Mouse (Mus musculus): Measurements from ENCODE around the gene Washc4. TPM values are rescaled to one million over a fixed set of nuclear protein-coding genes. Genes with fewer than 3 reads are reported as not detected.
"Not testable (repeated sequence)": the region's sequence is repeated elsewhere in the genome, so short reads cannot be mapped to it uniquely, and the experiment has no call there.

The Washc4 gene
- 6.5 and 8.2 TPM in 2 replicates for polyA plus RNA-seq (2012; ENCODE audit: insufficient read depth, insufficient read length, missing spikeins)

DNA sequence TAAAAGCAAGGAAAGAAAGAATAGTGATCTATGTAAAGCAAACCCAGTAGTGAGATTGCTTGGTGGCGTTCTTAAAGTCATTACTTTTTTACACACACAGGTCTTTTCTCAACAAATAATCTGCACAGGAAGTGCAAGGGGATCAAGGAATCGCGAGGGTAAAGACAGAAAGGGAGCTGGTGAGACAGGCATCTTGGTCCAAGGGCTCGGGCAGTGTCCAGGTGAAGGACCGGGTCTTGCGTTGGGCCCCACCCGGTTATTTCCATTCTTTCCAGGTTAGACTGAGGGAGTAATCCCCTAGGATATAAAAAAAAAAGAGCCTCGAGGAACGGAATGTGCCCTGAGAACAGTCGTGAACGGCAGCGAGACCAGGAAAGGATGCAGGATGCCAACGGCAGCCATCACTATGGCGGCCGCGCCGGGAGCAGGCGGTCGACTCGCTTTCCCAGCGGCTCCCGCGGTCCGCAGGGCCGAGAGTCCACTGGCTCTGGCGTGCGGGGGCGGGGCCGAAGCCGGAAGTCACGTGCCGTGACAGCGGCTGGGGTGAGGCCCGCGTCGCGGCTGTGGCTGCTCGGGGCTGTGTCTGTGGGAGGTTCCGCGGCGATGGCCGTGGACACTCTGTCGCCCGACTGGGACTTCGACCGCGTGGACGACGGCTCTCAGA, at the start of gene Washc4:
Washc4 (plus strand) TSS at position 314 of the 664 bp plus-strand sequence.
- H3K4me1 ChIP-seq (ENCODE audit: control insufficient read depth, insufficient read depth, insufficient read length, low read length): no peaks in the 10 kb centered on the region; the same call in 1 of the 2 replicates
- H3K27ac ChIP-seq (replicated peaks; ENCODE audit: low read depth, low read length): peak within 1 kb of the TSS; percentile 85
- H3K4me3 ChIP-seq (ENCODE audit: insufficient read depth, low read depth, low read length): peak within 1 kb of the TSS; percentile 90

DNA sequence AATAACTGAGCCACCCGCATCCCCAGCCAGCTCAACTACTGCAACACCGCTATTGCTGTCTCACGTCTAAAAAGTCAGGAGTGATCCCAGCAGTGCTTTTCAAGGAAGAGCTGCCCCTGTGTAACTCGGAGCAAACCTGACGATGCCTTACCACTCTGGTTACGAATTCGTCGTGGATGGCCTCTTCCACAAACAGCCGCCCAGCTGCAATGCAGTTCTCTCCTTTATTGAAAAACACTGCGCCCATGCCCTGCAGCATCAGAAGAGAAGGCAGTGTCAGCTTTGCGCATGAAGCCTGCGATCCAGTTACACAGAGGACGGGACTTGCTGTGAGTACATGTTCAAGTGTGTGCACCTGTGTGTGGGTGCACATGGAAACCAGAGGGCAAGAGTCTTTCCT, 46.2 kb upstream of the Washc4 start:
- H3K27ac ChIP-seq (replicated peaks; ENCODE audit: low read depth, low read length): no peak overlapping the region
- H3K4me1 ChIP-seq (ENCODE audit: control insufficient read depth, insufficient read depth, insufficient read length, low read length): no peaks in the 10 kb centered on the region
- no peak overlapping the region for H3K4me3 ChIP-seq (ENCODE audit: insufficient read depth, low read depth, low read length)

DNA sequence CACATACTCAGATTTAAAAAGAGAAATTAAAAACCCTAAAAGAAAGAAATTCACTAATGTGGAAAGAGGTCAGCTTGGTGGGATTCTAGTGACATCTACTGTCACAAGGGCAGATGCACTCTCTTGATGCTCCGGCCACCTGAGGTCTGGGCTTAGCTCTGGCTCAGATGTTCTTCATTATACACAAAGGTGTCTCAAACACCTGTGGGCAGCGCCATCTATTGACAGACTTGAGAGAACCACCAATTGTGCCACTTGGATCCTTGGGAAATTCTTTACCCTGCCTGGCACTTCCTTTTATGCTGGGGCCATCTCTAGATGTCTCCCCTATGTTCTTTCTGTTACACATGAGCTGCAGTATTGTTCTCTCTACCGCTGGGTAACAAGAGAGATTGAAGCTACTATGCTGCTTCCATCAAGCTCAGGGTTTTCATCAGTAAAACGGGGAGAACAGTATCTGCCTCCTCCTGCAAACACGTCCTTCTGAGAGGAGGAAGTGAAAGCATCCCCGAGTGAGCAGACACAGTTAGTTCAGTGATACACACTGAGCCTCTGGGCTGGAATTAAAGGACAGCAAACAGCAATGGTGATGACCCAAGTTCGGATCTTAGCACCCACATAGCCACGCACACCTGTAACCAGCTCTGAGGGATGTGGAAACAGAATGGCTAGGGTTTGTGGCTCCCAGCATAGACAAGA, 34.4 kb upstream of the Washc4 start:
- no peak overlapping the region for H3K27ac ChIP-seq (replicated peaks; ENCODE audit: low read depth, low read length)
- H3K4me3 ChIP-seq (ENCODE audit: insufficient read depth, low read depth, low read length): no peak overlapping the region
- no peaks in the 10 kb centered on the region for H3K4me1 ChIP-seq (ENCODE audit: control insufficient read depth, insufficient read depth, insufficient read length, low read length)

DNA sequence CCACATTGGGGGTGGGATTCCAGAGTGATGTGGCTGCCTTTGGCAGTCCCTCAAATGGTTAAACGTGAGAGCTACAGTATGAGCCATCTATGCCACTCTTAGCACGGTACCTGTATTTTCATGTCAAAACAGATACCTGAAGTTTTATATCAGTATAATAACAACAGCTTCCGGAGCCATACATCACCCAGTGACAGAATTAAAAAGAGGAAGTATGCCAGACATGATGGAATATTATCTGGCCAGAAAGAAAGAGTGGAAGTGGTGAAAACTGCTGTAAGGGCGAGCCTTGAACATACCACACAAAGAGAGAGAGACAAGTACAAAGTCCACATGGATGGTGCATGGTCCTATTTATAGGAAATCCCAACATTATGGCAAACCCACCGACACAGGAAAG, 32.2 kb upstream of the Washc4 start:
- Histone ChIP-seq H3K4me3 (ENCODE audit: insufficient read depth, low read depth, low read length) (no peak overlapping the region), H3K27ac (replicated peaks; ENCODE audit: low read depth, low read length) (no peak overlapping the region), H3K4me1 (ENCODE audit: control insufficient read depth, insufficient read depth, insufficient read length, low read length) (no peaks in the 10 kb centered on the region)

DNA sequence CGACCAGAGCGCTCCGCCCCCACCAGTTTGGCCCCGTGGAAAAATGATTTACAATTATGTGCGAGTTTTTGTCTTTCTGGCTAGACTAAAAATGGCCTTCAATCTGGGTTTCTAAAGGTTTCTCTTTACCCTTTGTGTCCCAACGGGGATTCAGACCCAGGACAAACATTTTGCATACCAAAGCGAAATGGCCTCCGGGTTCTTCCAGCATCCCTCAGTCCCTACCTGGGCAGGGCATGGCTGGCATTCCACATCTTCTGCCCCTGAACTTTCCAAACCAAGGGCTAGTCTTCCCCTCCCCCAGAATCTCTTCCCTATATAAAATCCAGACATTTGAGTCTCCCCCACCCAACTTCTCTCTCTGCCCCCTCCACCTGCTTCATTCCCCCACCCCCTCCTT, 29.8 kb upstream of the Washc4 start:
- Histone ChIP-seq H3K4me3 (ENCODE audit: insufficient read depth, low read depth, low read length) (no peak overlapping the region), H3K27ac (replicated peaks; ENCODE audit: low read depth, low read length) (no peak overlapping the region), H3K4me1 (ENCODE audit: control insufficient read depth, insufficient read depth, insufficient read length, low read length) (no peaks in the 10 kb centered on the region)

DNA sequence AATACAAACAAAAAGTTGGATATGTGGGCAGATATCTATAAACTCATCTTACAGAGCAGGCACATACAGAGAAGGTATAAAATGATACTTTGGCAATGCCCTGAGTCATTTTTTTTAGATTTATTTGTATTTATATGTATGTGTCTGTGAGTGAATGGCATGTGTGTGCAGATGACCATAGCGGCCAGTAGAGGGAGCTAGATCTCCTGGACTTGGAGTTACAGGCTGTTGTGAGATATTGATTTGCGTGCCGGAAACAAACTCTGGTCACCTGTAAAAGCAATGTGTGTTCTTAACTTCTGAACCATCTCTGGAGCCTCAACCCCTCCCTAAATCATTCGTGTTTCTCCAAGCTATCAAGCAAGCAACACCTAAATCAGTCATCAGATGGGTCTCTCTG, 22.6 kb upstream of the Washc4 start:
- H3K27ac ChIP-seq (replicated peaks; ENCODE audit: low read depth, low read length): no peak overlapping the region

DNA sequence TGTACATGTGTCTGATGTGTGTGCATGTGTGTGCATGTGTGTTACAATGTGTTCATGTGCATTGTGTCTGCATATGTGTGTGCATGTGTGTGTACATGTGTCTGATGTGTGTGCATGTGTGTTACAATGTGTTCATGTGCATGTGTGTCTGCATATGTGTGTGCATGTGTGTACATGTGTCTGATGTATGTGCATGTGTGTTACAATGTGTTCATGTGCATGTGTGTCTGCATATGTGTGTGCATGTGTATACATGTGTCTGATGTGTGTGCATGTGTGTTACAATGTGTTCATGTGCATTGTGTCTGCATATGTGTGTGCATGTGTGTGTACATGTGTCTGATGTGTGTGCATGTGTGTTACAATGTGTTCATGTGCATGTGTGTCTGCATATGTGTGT, 19.3 kb upstream of the Washc4 start:
- not testable (repeated sequence) for H3K4me3 ChIP-seq (ENCODE audit: insufficient read depth, low read depth, low read length); H3K27ac ChIP-seq (replicated peaks; ENCODE audit: low read depth, low read length); H3K4me1 ChIP-seq (ENCODE audit: control insufficient read depth, insufficient read depth, insufficient read length, low read length)

More for the DNA sequence above, 22.6 kb upstream of the Washc4 start:
- H3K4me1 ChIP-seq (ENCODE audit: control insufficient read depth, insufficient read depth, insufficient read length, low read length): no peaks in the 10 kb centered on the region
- H3K4me3 ChIP-seq (ENCODE audit: insufficient read depth, low read depth, low read length): no peak overlapping the region

DNA sequence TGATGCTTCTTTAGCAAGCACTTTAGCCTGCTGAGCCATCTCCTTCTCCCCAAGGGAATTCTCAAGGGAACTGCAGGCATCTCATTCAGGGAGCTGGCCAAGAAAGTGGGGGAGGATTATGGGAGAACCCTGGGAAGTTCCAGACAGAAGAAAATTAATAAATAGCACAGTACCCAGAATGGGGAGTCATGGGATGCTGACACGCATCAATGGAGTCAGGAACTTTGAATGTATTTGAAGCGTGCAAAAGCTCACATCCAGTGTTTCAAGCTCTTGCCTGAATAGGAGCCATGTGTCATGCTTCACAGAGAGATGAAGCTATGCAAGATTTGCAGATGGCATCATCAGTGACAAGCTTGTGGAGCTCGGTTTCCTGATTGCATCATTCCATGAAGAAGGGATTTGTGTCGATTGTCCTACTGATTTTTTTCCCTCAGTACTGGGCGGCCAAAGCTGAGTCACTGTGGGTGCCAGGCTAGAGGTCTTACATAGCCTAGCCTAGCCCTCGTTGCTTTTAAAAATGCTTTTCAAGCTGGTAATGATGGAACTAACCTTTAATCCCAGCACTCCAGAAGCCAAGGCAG, 13.1 kb upstream of the Washc4 start:
- H3K4me1 ChIP-seq (ENCODE audit: control insufficient read depth, insufficient read depth, insufficient read length, low read length): no peaks in the 10 kb centered on the region
- no peak overlapping the region for H3K4me3 ChIP-seq (ENCODE audit: insufficient read depth, low read depth, low read length)
- no peak overlapping the region for H3K27ac ChIP-seq (replicated peaks; ENCODE audit: low read depth, low read length)

DNA sequence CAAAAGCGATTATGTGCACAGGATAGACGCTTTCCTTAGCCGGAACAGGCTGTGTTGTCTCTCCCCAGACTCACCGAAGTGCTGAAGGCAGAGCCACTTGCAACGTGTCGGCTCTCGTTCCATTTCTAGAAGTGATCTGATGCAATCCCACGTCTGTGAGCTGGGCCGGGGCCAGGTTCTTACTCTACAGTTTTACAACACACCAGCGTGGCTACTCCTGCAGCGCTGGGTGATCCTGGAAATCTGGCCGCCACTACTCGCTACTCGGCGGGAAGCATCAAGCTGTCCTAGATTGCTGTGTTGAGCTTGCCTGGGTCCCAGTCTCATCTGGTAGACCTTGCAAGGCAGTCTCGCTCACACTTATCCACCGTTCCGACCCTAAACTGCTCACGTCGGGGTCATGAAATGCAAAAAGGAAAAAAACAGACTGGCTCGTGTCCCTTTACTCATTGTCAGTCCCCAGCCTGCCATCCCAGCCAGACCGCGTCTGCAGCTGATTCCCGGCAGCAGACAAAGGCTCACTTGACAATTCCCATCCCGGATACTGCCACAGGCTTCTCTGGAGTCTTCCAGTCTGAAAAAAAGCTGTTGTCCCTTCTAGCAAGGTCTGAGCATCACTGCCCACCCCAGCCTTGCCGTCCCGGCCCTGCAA, 10.2 kb upstream of the Washc4 start:
- Histone ChIP-seq H3K27ac (replicated peaks; ENCODE audit: low read depth, low read length) (no peak overlapping the region), H3K4me1 (ENCODE audit: control insufficient read depth, insufficient read depth, insufficient read length, low read length) (no peaks in the 10 kb centered on the region), H3K4me3 (ENCODE audit: insufficient read depth, low read depth, low read length) (peak overlapping the region; percentile 51)

DNA sequence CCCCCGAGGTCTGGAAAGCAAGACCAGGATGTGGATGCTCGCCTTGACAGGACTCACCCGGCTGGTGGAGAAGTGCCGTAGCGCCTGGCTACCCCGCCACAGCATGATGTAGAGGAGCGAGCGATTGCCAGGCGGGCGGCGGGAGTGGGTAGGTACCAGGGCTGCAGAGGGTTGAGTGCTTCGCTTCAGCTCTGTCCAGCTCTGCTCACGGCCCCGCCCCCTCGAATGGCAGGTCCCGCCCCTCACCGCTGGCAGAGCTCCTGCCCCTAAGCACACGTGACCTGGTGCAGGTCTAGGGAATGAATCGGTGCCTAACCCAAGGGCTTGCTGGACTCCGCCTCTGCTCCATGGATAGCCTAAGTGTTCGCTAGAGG, 9.7 kb upstream of the Washc4 start, which contains the start of gene Aldh1l2:
Aldh1l2 (minus strand) TSS at position 231 of the 374 bp plus-strand sequence.
- Histone ChIP-seq H3K27ac (replicated peaks; ENCODE audit: low read depth, low read length) (no peak within 1 kb of the TSS), H3K4me1 (ENCODE audit: control insufficient read depth, insufficient read depth, insufficient read length, low read length) (no peaks in the 10 kb centered on the region)

DNA sequence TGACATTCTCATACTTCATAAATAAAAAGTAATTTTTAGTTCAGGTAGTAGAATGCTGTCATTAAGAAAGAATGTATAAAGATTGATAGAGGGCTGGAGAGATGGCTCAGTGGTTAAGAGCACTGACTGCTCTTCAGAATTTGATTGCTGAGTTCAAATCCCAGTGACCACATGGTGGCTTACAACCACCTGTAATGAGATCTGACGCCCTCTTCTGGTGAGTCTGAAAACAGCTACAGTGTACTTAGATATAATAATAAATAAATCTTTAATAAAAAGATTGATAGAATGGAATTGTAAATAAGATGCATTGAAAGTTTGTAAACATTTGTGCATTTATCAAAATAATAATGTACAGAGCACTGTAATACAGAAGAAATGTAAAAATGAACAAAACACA, 7.1 kb upstream of the Washc4 start:
- H3K4me1 ChIP-seq (ENCODE audit: control insufficient read depth, insufficient read depth, insufficient read length, low read length): no peaks in the 10 kb centered on the region
- H3K4me3 ChIP-seq (ENCODE audit: insufficient read depth, low read depth, low read length): no peak overlapping the region
- no peak overlapping the region for H3K27ac ChIP-seq (replicated peaks; ENCODE audit: low read depth, low read length)

More for the DNA sequence above, 9.7 kb upstream of the Washc4 start, which contains the start of gene Aldh1l2:
- peak within 1 kb of the TSS; percentile 51 for H3K4me3 ChIP-seq (ENCODE audit: insufficient read depth, low read depth, low read length)

DNA sequence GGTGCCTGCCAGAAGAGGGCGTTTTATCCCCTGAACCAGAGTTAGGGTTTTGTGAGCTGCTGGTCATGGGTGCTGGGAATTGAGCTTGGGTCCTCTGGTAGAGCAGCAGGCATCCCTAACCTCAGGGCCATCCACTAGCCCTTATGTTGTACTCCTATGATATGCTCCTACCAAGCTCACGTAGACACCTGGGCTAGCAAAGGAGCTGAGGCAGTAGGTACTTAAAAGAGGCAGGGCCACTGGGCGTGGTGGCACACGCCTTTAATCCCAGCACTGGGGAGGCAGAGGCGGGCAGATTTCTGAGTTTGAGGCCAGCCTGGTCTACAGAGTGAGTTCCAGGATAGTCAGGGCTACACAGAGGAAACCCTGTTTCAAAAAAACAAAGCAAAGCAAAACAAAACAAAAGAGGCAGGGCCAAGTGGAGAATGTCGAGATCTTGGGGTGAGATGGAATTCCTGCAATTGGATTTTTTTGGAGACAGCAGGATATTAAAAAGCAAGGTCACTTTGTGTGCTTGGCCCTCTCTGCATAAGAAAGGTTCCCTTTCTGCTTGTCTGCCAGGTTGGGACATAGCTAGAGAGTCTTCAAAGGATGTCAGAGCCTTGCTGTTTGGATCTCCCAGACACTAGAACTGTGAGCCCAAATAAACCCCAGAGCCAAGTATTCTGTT, 4.1 kb upstream of the Washc4 start:
- no peak overlapping the region for H3K4me3 ChIP-seq (ENCODE audit: insufficient read depth, low read depth, low read length)
- no peaks in the 10 kb centered on the region for H3K4me1 ChIP-seq (ENCODE audit: control insufficient read depth, insufficient read depth, insufficient read length, low read length)
- no peak overlapping the region for H3K27ac ChIP-seq (replicated peaks; ENCODE audit: low read depth, low read length)

DNA sequence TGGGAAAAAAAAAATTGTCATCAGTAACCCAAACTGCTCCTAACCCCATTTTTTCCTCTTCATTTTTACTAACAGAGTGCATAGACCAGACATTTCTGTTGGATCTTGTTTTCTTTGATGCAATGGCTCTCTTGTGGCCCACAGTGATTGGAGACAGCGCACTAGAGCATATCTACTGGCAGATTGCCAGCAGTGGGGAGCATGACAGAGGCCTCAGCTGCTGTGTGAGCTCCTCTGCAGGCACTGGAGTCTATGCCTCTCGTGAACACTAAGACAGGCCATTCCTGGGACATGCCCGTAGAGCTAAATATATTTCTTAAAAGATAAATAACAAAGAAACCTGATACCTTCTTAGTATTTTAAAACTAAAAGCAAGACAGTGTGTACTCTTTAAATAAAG, 3.5 kb upstream of the Washc4 start:
- Histone ChIP-seq H3K4me1 (ENCODE audit: control insufficient read depth, insufficient read depth, insufficient read length, low read length) (no peaks in the 10 kb centered on the region), H3K4me3 (ENCODE audit: insufficient read depth, low read depth, low read length) (no peak overlapping the region), H3K27ac (replicated peaks; ENCODE audit: low read depth, low read length) (no peak overlapping the region)

DNA sequence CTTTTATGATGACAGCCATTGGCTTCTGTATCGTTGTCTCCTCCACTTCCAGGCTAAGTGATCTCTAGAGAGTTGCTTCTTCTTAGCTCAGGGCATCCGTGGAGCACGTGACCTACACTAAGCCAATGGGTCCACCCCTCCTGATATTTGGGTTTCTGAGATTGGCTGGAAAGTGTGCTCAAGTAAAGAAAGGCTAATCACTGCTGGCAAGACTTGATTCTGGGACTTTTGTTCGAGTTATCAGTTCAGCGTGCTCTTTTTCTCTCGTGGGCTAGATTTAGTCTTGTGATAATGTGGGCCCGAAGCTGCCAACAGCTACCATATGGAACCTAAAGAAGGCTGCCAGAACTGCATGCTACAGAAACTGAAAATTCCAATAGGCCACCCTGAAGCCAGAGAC, 1.3 kb upstream of the Washc4 start:
- no peak overlapping the region for H3K4me3 ChIP-seq (ENCODE audit: insufficient read depth, low read depth, low read length)
- H3K4me1 ChIP-seq (ENCODE audit: control insufficient read depth, insufficient read depth, insufficient read length, low read length): no peaks in the 10 kb centered on the region; the same call in 1 of the 2 replicates
- no peak overlapping the region for H3K27ac ChIP-seq (replicated peaks; ENCODE audit: low read depth, low read length)

DNA sequence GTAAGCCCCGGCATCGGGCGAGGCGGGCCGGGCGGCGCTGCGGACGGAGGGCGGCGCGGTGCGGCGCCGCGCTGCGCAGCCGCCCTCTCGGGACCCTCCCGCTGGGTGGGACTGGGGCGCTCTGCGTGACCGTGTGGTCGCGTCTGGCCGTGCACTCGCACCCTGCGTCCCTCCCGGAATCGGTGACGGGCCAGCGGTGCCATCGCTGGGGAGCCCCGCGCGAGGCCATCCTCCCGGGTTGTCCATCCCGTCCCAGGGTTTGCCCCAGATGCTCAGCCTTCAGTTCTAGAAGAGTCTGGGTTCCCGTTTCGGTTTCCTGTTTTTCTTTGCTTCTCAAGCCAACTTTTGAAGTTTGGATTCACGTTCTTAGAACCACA, 539 bp downstream of the Washc4 start:
- peak overlapping the region; percentile 85 for H3K27ac ChIP-seq (replicated peaks; ENCODE audit: low read depth, low read length)
- H3K4me1 ChIP-seq (ENCODE audit: control insufficient read depth, insufficient read depth, insufficient read length, low read length): no peaks in the 10 kb centered on the region; the same call in 1 of the 2 replicates
- H3K4me3 ChIP-seq (ENCODE audit: insufficient read depth, low read depth, low read length): peak overlapping the region; percentile 90

Measured in brown adipose tissue, adult 24 weeks (tissue).